Mouse (Mus musculus): ENCODE results near the gene Zpbp2.

Zpbp2 gene

DNA sequence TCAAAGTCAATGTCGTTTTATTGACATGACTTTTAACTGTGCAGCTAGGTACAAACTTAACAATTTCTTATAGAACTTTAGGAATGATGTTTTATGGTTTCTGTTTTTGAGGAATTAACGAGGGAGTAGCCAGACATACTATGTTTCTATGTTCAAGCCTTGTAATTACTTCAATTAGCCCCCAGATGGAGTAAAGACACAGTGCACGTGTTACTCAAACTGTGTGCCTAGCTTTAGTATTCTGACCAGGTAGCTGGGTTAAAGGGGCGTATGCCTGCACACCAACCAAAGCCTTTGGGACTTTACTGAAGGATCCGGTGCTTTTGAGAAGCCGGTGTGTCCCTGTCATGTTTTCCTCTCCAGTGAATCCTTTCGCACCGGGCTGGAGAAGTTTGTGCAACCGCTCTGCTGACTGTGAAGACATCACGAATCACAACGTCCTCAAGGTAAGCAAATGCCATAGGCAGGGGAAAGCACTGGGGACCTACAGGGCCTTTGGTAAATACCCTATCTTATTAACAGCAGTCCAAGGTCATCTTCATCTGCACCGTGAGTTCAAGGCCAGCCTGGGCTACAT, 4.3 kb downstream of the Zpbp2 start:
- DNase-seq (ENCODE audit: low read depth, low spot score): no peak

DNA sequence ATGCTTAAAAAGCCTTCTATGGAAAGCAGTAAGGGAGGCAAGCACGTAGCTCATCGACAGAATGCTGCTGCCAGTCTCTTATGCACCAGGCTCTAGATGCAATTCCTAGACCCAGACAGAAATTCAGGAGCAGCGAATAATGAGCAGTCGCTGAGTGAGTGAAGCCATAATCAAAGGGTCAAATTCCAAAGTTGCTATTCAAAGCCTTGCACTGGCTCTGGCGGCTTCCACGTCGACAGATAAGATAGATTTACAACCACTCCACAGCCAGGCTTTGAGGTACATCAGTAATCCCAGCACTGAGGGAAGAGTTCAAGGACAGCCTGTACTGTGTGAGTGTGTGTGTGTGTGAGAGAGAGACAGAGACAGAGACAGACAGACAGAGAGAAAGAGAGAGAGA, 10.0 kb downstream of the Zpbp2 start:
- no peak for DNase-seq (ENCODE audit: low read depth, low spot score)

DNA sequence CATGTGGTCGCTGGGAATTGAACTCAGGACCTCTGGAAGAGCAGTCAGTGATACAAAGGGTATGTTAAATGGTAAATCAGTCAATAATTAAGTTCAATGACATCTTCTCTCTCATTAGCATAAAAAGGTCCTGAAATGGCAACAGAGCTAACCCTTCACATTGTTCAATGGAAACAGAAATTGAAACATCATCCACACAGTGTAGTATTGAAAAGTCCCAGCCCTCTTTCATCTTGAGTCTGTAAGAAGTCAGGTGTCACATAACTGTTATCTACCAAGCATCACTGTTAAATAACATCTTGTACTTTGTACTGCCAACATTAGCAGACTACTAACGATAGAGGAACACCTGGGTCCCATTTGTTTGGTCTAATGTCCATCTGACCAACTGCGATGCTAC, 12.1 kb downstream of the Zpbp2 start:
- no peak for DNase-seq (ENCODE audit: low read depth, low spot score)

DNA sequence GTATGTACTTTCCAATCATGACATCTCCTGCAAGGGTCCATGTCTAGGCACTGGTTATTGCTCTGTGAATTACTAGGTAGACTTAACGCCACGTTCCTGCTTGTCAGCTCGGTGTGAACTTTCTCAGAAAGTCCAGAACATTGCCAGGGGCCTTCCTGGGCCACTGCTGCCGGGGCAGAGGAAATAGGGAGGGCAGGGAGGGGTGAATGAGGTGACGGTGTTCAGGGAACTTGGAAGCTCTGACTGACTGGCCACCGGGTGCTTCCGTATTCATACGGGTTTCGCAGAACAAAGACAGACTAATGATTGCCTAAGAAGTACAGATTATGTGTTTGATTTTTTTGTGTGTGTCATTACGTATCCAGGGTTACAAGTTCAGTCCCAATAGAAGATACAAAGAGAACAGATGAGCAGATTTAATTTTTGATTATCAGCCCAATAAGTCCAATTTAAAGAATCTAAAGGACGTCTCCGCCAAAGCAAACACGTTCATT, 13.1 kb downstream of the Zpbp2 start:
- DNase-seq (ENCODE audit: low read depth, low spot score): no peak

DNA sequence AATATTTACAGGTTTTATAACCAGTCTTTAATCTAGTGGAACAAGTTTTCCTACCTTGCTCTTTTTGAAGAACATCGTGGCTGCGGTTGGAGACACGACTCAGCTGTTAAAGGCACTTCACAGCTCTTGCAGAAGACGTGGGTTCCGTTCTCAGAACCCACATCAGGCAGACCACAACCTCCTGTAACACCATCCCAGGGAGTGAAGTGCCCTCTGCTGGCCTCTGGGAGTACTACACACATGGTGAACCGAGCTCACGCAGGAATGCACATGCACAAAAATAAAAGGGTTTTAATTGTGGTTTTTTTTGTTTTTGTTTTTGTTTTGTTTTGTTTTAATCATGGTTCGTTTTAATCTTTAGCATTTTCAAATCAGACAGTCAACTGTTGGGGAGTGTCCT, 17.4 kb downstream of the Zpbp2 start:
- no peak for DNase-seq (ENCODE audit: low read depth, low spot score)

DNA sequence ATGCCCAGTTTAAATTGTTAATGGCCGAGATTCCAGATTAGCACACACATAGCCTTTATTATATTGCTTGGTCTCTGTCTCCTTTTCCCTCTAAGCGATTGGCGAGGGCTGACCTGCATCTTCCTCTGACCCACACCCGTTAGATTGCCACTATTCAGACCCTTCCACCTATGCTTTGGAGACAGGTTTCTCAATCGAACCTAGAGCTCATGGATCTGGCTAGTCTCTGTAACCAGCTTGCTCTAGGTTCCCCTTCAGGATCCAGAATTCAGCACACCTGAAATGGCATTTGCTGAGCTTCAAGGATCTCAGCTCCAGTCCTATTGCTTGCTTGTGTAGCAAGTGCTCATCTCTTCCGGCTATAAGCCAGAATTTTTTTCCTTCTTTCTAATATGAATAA, 18.6 kb downstream of the Zpbp2 start:
- DNase-seq (ENCODE audit: low read depth, low spot score): no peak

DNA sequence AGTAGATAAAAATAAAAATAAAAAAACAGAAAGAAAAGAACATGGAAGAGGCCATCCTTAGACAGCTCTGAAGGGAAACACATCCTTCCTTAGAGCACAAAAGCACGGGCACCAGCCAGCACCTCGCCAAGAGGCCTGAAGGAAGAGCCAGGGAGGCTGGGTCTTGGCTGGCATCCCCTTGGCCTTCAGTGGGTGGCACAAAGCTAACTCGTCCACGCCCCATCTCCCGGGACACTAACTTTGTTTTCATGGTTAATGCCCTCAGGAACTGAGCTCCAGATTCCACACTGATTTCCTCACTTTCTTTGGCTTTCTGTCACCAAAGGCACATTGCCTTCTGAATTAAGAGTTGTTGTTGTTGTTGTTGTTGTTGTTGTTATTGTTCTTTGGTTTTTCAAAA, 26.9 kb downstream of the Zpbp2 start:
- DNase-seq (ENCODE audit: low read depth, low spot score): no peak

DNA sequence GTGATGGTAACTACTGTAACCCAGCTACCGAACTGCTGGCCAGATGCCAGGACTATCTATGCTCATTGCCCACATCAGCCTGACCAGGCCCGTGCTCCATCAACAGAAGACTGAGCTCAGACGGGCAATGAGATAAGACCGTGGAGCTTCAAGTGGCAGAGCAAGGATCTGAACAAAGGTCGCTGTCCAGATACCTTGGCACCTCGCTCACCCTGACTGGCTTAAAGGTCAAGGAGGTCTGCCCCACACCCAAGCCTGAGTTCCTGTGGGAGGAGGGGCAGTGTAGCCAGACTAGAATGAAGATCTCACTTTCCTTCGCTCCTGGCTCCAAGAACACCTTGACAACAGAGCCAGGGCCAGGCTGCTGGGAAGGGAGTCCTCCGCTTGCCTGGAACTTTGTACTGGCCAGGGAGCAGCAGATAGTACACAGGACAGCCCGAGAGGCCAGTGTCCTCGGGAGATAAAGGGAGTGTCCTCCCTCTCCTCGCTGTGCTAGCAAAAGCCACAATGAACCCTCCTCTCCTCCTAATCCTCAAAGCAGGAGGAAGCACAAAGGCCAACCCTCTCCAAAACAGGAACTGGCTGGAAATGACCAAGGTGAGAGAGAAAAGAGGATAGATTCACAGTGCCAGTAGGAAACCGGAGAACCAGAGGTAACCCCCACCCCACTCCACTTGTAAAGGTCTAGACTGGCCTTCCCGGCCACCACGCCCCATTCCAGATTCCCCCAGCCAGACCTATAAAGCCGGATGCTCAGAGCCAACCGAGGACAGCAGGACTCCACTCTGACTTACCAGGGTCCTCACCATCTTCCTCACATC, 29.6 kb downstream of the Zpbp2 start:
- no peak for DNase-seq (ENCODE audit: low read depth, low spot score)

DNA sequence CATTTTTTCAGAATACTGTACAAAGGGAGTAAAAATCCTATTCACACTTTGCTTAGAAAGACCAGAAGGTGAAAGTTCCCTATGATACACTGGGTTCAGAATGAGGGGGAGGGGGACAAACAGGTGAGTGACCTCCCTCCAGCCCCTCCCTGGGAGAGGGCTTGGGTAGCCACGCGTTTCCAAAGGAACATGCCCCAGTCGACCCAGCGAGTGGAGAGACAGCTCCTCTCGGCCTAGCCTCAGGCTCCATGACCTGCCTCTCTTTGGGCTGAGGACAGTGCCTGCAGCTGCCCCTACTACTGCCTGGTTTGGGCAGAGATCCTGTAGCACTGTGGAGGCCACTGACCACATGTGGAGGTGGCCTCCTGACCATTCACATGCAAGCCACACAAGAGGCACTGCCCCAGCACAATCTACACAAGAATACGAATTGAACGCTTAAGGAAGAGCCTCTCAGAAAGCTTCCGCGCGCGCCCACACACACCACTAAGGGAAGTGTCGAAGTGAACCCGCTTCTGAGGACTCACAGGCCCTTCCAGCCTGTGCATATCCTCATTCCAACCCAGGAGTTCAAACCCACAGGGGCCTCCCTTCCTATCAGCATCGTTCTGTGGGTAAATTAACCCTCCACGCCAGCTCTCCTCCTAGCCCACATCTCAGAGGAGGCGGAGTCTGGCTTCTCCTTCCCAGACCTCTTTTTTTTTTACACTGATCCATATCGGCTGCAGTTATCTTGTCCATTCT, 30.6 kb downstream of the Zpbp2 start:
- DNase-seq (ENCODE audit: low read depth, low spot score): no peak

DNA sequence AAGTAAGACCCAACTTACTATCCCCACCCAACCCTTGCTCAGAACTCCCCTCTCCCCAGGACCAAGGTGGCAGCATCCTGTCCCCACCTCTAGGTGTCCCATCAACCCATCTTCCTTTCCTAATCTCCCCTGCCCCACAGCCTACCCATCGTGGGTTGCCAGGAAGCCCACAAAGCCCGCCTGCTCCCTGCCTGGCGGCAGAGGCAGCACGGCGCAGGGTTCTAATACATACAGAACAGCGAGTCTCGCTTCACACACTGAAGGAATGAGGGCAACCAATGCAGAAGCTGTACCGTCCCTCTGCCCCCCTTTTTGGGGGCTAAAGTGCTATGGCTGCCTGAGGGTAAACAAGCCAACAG, 31.1 kb downstream of the Zpbp2 start:
- DNase-seq (ENCODE audit: low read depth, low spot score): no peak

DNA sequence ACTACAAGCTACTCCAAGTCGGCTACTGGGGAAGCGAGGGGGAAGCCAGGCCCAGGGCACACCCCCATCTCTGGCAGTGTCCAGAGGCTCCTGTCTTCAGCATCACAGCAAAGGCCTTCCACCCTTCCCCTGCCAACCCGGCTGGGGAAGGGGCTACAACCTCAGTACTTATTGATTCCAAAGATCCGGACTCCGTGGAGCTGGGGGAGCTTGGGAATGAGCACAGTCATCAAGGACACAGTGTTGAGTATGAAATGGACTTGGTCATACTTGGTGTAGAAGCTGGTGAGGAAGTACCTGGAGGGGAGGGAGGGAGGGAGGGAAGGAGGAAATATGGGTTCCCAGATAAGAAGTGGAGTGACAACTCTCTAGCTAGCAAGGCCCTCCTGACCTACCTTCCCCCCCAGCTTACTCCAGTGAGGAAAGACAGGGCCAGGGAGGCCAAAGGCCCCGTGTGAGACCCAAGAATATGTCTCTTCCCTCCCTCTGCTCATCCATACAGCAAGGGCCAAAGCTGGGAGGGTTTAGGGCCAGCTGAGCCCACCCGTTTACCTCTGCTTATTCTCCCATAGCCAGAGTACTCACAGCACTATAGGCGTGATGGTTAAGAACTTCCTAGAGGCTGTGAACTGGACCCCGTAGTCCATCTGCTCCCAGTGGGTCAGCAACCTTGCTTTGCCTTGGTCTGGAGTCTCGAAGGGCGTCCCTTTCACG, 31.8 kb downstream of the Zpbp2 start:
- no peak for DNase-seq (ENCODE audit: low read depth, low spot score)

DNA sequence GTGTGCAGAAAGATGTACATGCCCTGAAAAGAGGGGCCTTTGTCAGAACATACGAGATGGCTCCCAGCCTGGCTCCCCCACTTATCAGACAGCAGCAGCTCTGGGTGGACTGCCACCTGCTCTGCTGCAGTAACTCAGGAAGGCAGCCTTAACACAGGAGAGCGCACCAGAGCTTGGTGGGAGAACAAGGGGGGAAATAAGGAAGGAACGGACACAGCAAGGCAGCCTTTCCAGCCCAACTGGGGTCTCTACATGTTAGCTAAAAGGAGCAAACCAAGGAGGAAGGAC, 32.3 kb downstream of the Zpbp2 start:
- DNase-seq (ENCODE audit: low read depth, low spot score): no peak

DNA sequence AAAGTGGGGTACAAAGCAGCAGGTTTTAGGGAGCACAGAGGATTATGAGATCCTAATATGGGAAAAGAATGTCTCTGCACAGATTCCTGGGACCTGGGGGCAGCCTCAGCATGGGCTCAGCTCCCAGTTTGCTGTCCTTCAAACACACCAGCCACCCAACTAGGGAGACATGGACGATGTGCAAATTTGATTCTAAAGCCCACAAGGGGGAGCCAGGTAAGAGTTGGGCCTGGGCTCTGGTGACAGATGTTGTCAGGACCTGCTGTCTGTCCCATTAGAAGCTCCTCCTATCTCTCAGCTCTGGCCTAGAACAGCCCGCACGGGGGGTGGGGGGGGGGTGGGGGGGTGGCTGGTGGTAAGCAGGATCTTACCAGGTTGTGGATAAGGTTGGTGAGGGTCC, 32.7 kb downstream of the Zpbp2 start:
- no peak for DNase-seq (ENCODE audit: low read depth, low spot score)

DNA sequence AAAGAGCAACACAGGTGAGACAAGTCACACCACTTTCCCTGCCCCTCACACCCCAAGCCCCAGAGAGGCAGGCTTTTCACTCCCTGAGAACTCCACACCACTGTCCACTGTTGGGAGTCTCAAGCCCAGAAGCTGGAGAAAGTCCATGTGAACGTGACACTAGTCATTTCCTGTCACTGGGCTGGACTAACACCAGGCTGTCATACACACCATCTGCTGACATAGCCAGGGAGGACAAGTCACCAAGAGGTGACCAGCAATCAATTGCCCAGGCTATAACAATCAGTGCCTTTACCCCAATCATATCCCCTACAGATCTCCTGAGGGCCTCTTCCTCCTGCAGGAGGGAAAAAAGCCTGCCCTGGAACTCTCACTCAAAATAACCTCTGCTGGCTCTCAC, 33.2 kb downstream of the Zpbp2 start:
- no peak for DNase-seq (ENCODE audit: low read depth, low spot score)

DNA sequence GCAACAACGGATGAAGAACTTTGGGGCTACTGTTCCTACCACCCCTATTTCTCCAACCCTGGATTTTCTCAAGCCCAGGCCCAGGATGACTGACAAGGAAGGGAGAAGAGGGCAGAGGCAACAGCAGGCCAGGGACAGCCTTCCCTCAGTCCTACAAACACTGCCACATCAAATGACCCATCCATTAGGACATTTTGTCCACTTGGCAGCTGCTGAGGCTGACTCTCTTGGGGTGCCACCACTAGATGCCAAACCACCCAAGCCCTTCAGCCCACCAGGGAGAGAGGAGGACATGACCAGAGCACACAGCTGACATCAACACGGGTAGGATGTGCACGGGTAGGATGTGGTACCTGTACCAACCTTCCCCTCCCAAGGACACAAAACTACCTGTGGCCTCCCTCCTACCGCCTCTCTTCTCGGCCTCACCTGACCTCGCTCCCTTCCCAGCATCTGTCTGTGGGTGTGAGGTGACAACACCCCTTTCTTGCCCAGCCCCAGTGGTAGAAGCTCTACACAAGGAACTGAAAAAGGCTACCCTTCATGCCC, 33.8 kb downstream of the Zpbp2 start:
- no peak for DNase-seq (ENCODE audit: low read depth, low spot score)

DNA sequence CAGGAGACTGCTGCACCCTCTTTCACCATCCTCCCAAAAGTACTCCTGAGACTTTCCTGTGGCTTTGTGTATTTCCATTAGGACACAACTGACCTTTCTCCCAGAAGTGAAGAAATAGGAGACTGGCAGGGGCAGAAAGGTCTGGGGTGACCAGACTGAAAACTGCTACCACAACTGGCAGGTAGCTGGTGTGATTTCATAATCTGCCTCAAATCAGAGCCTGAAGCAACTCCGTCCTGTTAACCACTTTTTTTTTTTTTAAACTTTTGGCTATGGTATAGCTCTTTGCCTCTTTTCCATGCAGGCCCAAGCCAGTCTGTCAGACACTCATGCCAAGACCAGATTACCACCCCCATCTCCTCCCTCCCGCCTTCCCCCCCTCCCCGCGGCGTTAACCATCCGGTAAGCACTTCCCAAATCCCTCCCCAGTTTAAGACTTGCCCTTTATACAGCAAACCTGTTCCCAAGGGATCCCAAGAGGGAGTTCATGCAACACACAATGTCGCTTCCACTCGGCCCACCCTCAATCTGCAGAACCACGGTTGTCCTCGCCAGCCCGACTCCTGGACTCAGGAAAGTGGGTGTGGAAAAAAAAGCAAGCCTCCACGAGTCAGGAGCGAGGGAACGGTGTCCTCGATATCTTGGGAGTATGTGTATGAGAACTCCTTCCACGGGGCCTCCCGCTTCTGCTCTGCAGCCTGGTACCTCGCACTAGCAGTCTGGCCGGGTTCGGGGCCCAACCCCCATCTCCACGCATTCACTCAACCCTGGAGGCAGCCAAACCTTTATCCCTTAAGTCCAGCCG, 35.4 kb downstream of the Zpbp2 start:
- no peak for DNase-seq (ENCODE audit: low read depth, low spot score)

DNA sequence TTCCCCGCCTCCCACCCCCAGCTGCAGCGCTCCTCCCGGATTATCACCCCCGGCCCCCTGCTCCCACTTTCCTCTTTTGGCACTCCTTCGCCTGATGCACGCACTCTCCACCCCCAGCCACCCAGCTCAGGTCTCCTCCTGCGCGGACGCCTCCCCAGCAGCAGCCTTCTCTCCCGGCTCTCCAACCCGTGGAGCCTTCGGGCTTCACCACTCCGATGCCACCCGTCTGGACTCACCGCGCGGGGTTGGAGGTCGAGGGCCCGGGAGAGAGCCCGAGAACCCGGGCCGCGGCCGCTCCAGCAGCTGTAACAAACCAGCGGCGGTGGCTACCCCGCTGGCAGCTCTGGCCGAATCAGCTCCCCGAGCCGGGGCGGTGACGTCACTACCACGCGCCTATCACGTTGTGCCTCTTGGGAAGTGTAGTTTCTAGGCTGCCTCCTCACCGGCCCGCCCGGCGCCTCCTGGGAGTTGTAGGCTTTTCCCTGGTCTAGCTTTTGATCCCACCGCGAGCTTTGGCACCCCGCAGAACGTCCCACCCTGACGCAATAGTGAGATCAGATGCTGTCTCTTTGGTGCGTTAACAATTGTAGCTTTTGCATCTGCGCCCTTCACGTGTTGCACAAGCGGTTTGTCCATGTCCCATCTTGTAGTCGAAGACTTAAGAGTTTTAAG, 36.1 kb downstream of the Zpbp2 start, which contains the start of gene Ormdl3:
Gene Ormdl3, minus strand, starts transcription at position 477 of the 672 bp plus-strand sequence.
- peak; percentile 92 for DNase-seq (ENCODE audit: low read depth, low spot score)

DNA sequence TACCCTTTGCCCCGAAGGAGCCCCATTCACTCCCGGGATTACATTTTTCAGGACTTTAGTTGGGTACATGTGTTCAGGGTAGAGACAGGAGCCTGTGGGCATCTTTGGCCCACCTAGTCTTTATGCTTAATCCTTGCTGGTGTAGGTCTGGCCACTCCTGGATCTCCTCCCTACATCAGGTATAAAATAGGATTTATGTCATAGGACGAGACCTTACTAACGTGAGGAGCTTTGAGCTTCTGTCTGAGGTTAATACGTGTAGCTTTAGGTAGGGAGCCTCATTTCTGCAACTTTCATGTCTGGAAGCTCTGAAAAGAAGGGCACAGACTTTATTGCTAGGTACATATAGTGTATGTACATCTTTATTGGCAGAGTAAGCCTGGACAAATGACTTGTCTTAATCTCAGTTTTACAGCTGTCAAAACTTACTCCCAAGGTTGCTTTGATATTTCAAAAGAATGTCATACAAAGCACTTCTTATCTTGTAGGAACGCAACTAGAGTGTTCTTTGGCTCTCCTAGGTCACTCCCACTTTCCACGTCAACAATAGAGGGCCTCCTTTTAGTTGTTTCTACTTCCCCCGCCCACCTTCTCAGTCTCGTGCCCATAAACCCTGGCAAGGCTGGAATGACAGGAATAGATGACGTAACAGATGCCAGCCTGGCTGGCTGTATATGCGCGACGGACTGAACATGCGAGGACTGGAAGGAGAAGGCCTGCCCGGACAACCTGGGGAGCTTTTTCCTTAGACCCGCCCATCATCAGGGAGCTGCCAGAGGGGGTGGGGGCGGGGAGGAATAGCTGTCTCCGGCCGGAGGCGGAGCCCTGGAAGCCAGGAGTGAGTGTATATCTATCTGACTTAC, 37.0 kb downstream of the Zpbp2 start:
- DNase-seq (ENCODE audit: low read depth, low spot score): no peak

DNA sequence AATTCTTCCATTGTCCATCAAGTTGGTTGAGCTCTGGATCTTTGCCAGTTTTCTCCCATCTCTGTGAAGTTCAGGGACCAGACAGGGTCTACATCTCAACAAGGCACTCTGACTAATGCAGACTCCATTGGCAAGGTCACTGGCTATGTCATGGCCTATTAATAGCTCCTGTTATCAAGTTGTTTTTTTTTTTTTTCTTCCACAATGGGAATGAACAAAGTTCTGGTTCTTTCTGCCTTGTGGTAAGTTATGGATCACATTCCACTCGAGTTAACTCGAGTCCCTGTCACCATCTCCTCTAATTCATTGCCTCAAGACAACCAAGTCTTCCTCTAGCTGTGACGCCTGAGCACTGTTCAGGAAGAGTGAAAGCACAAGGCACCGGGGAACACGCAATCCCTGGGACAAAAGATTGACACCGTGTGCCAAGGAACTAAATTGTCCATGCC, 38.0 kb downstream of the Zpbp2 start:
- no peak for DNase-seq (ENCODE audit: low read depth, low spot score)

DNA sequence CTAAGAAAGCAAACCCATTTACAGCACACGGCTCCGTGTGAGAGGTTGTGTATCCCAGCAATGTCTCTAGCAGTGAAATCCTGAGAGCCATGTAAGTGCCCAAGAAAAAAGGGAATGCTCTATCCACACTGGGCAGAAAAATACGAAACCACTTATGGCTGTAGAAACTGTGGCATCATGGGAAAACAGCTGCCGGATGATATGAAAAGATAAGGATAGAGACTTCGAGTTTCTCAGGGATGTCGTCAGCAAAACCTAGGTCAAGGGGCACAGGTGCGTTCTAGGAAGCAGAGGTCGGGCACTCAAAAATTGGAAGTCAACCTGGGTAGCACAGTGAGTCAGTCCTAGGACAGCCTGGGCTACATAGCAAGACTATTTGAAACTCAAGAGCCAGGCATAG, 38.4 kb downstream of the Zpbp2 start:
- no peak for DNase-seq (ENCODE audit: low read depth, low spot score)
